Mouse (Mus musculus): Measurements from ENCODE around the gene Mettl14. TPM values are rescaled to one million over a fixed set of nuclear protein-coding genes. Genes with fewer than 3 reads are reported as not detected.

Mettl14 gene
- polyA plus RNA-seq (2014; fragmentation: Illumina TruSeq; extraction: RNeasy Lipid Tissue Mini Kit (QIAGEN cat#74804); ENCODE audit: low read depth, low replicate concordance): 14.4 TPM

GRCm38 (mm10) chr3:123385486-123386156 lies at the start of gene Mettl14:
Gene Mettl14, minus strand, starts transcription at chr3:123386108.

Other genes starting within 250 kb of the Mettl14 start
- 20.4 TPM for gene Synpo2, start 150.0 kb downstream of the Mettl14 start, polyA plus RNA-seq (2014; fragmentation: Illumina TruSeq; extraction: RNeasy Lipid Tissue Mini Kit (QIAGEN cat#74804); ENCODE audit: low read depth, low replicate concordance)
- gene Sec24d, start 118.7 kb downstream of the Mettl14 start, polyA plus RNA-seq (2014; fragmentation: Illumina TruSeq; extraction: RNeasy Lipid Tissue Mini Kit (QIAGEN cat#74804); ENCODE audit: low read depth, low replicate concordance): 55.5 TPM
- 18.7 TPM for gene Prss12, start 60.8 kb upstream of the Mettl14 start, polyA plus RNA-seq (2014; fragmentation: Illumina TruSeq; extraction: RNeasy Lipid Tissue Mini Kit (QIAGEN cat#74804); ENCODE audit: low read depth, low replicate concordance)